Mouse (Mus musculus) testis, adult 2 months (tissue): ENCODE data around the gene Gm28539. TPM values are rescaled to one million over a fixed set of nuclear protein-coding genes. Genes with fewer than 3 reads are reported as not detected.

Experiments
- H3K27ac ChIP-seq: fragments of 200-500 bp; 2 replicates; pipeline ENCODE4 v1.5.1; 2012; ENCODE audit warnings: low read depth, low read length; ENCODE audit not compliant: control insufficient read depth, insufficient read depth
- H3K27me3 ChIP-seq: fragments of 200-500 bp; 2 replicates; pipeline ENCODE4 v1.6.1; 2012; ENCODE audit warnings: mild to moderate bottlenecking, low read length, moderate library complexity; ENCODE audit not compliant: control insufficient read depth, insufficient read depth
- H3K36me3 ChIP-seq: fragments of 200-500 bp; 2 replicates; pipeline ENCODE4 v1.6.1; 2012; ENCODE audit warnings: mild to moderate bottlenecking, low read length; ENCODE audit not compliant: control insufficient read depth, insufficient read depth
- H3K4me1 ChIP-seq: fragments of 200-500 bp; 2 replicates; pipeline ENCODE4 v1.6.1; 2012; ENCODE audit warnings: low read length; ENCODE audit not compliant: control insufficient read depth, insufficient read depth
- H3K4me3 ChIP-seq: fragments of 200-500 bp; 2 replicates; pipeline ENCODE4 v1.5.1; 2012; ENCODE audit warnings: low read depth, mild to moderate bottlenecking, low read length, moderate library complexity, mixed read lengths; ENCODE audit not compliant: control insufficient read depth
- CTCF ChIP-seq: fragments of 200-500 bp; IDR thresholded peaks from 2 replicates; pipeline ENCODE4 v1.5.1; 2012; ENCODE audit warnings: low read depth, mild to moderate bottlenecking, inconsistent platforms, low read length, moderate library complexity; ENCODE audit not compliant: control insufficient read depth, insufficient read depth, insufficient replicate concordance
- POLR2A ChIP-seq: fragments of 200-500 bp; IDR thresholded peaks from 2 replicates; pipeline ENCODE4 v1.6.1; 2012; ENCODE audit warnings: low read depth, mild to moderate bottlenecking, inconsistent platforms, low read length, moderate library complexity; ENCODE audit not compliant: control insufficient read depth
- polyA plus RNA-seq: library from polyadenylated mRNA; depleted of rRNA; stranded (reverse); fragments of >200 nt; gene quantifications from 2 replicates; pipeline ENCODE4 v1.2.3, GENCODE M21; 2012

Gene Gm28539
- polyA plus RNA-seq, 1 experiment: not detected

- Histone ChIP-seq H3K4me3 (peak overlapping the region; percentile 4), H3K27me3 (no peaks in the 10 kb centered on the region), H3K27ac (no peak overlapping the region), H3K4me1 (no peaks in the 10 kb centered on the region), H3K36me3 (peaks cover 1% of the 10 kb centered on the region)
- TF ChIP-seq CTCF (peak; percentile 53; the same call in 1 of the 2 replicates), POLR2A (no peak)
Observed at GRCm38 (mm10) chr16:18798841-18799240, 37.5 kb upstream of the Gm28539 start.

GRCm38 (mm10) chr16:18805746-18806145 is 30.6 kb upstream of the Gm28539 start:
- no peak for TF ChIP-seq CTCF
- TF ChIP-seq POLR2A: no peak
- Histone ChIP-seq H3K27ac (peak overlapping the region; percentile 17; the same call in 1 of the 2 replicates), H3K4me3 (no peak overlapping the region), H3K27me3 (no peaks in the 10 kb centered on the region), H3K36me3 (no peaks in the 10 kb centered on the region; the same call in none of the 2 replicates), H3K4me1 (no peaks in the 10 kb centered on the region; the same call in 1 of the 2 replicates)

GRCm38 (mm10) chr16:18809001-18809400 is 27.4 kb upstream of the Gm28539 start:
- Histone ChIP-seq H3K27ac (no peak overlapping the region), H3K4me1 (peaks cover 5% of the 10 kb centered on the region), H3K27me3 (no peaks in the 10 kb centered on the region), H3K4me3 (no peak overlapping the region; the same call in 1 of the 2 replicates), H3K36me3 (no peaks in the 10 kb centered on the region; the same call in none of the 2 replicates)
- TF ChIP-seq POLR2A (no peak), CTCF (no peak)

GRCm38 (mm10) chr16:18811032-18811431 is 25.4 kb upstream of the Gm28539 start:
- Histone ChIP-seq H3K4me3 (peak overlapping the region; percentile 100), H3K27me3 (no peaks in the 10 kb centered on the region), H3K4me1 (peaks cover 5% of the 10 kb centered on the region; the same call in 1 of the 2 replicates), H3K36me3 (no peaks in the 10 kb centered on the region; the same call in none of the 2 replicates), H3K27ac (peak overlapping the region; percentile 97)
- TF ChIP-seq POLR2A (no peak), CTCF (no peak)

GRCm38 (mm10) chr16:18811468-18812384 is 24.7 kb upstream of the Gm28539 start, which contains the start of the genes Ufd1 and Cdc45:
TSS of gene Ufd1 (plus strand) at chr16:18811779.
TSS of gene Cdc45 (minus strand) at chr16:18811987.
- Histone ChIP-seq H3K4me1 (peaks cover 5% of the 10 kb centered on the region; the same call in 1 of the 2 replicates), H3K4me3 (peak within 1 kb of the TSS; percentile 100), H3K27me3 (no peaks in the 10 kb centered on the region), H3K36me3 (no peaks in the 10 kb centered on the region; the same call in none of the 2 replicates), H3K27ac (peak within 1 kb of the TSS; percentile 97)
- TF ChIP-seq POLR2A (peak; percentile 94), CTCF (no peak)

DNA sequence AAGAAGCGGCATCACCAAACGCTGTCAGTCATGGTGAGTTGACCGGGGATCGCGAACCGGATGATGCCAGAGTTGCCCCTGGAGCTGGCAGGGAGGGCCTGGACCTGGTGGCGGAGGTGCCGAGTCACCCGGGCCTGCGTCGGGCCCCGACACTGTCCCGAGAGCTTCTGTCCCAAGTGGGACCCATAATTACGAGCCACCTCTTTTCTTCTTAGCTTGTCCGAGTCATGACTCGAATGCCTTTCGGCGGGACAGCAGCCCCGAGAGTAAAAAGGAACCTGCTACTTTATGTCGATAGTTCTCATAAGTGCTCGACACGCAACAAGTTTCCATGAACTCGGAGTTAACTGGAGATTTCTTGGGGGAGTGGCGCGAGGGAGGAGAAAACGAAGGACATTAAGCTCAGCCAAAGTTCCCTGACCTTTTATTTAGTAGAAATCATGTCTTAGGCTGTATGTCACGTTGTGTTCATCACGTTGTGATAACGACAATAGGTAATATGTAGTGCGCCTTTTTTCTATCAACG is 23.9 kb upstream of the Gm28539 start:
- no peaks in the 10 kb centered on the region; the same call in none of the 2 replicates for H3K36me3 ChIP-seq
- peak overlapping the region; percentile 100 for H3K4me3 ChIP-seq
- no peaks in the 10 kb centered on the region for H3K27me3 ChIP-seq
- peak overlapping the region; percentile 97 for H3K27ac ChIP-seq
- no peak for TF ChIP-seq CTCF
- no peak; the same call in 1 of the 2 replicates for TF ChIP-seq POLR2A
- peaks cover 5% of the 10 kb centered on the region; the same call in 1 of the 2 replicates for H3K4me1 ChIP-seq

GRCm38 (mm10) chr16:18822356-18822755 is 14.0 kb upstream of the Gm28539 start:
- Histone ChIP-seq H3K27me3 (no peaks in the 10 kb centered on the region), H3K27ac (no peak overlapping the region), H3K4me3 (no peak overlapping the region), H3K4me1 (no peaks in the 10 kb centered on the region), H3K36me3 (peaks cover 9% of the 10 kb centered on the region)
- TF ChIP-seq POLR2A: no peak
- TF ChIP-seq CTCF: no peak
